Mouse (Mus musculus) neural tube, embryonic 13.5 days (tissue): ENCODE measurements at regions not wholly inside any gene's neighbourhood (a gene's known extent, or its start where the extent isn't known, plus 50 kb on each side); places are given as distances from the start of the nearest gene placed in this dataset.

Source experiments
- ATAC-seq: fragments of 200-750 bp; cut with Nextera tagmentation; 2 replicates; pipeline ENCODE4 v1.8.0; 2017; ENCODE audit warnings: low read depth, mild to moderate bottlenecking, moderate TSS enrichment, moderate library complexity
- H3K27ac ChIP-seq: fragments of 300-500 bp; sonication (generic); replicated peaks from 2 replicates; pipeline ENCODE4 v1.5.1; 2015; ENCODE audit warnings: moderate library complexity, mild to moderate bottlenecking, inconsistent platforms
- H3K27me3 ChIP-seq: fragments of 300-500 bp; sonication (generic); 2 replicates; pipeline ENCODE4 v1.6.1; 2015; ENCODE audit warnings: mild to moderate bottlenecking, inconsistent platforms
- H3K36me3 ChIP-seq: fragments of 300-500 bp; sonication (generic); 2 replicates; pipeline ENCODE4 v1.6.1; 2015; ENCODE audit warnings: mild to moderate bottlenecking, inconsistent platforms
- H3K4me1 ChIP-seq: fragments of 300-500 bp; sonication (generic); replicated peaks from 2 replicates; pipeline ENCODE4 v1.6.1; 2015; ENCODE audit warnings: inconsistent platforms
- H3K4me2 ChIP-seq: fragments of 300-500 bp; sonication (generic); 2 replicates; pipeline ENCODE4 v1.6.1; 2015; ENCODE audit warnings: inconsistent platforms, mild to moderate bottlenecking, moderate library complexity
- H3K4me3 ChIP-seq: fragments of 300-500 bp; sonication (generic); 2 replicates; pipeline ENCODE4 v1.5.1; 2015; ENCODE audit warnings: mild to moderate bottlenecking, inconsistent platforms
- H3K9ac ChIP-seq: fragments of 300-500 bp; sonication (generic); 2 replicates; pipeline ENCODE4 v1.6.1; 2015; ENCODE audit warnings: moderate library complexity, mild to moderate bottlenecking, inconsistent platforms
- H3K9me3 ChIP-seq: fragments of 300-500 bp; sonication (generic); 2 replicates; pipeline ENCODE4 v1.6.1; 2016; ENCODE audit warnings: inconsistent platforms
- WGBS: fragments of 180-500 bp; shearing (Covaris S2); methylation state at CpG from one replicate; pipeline ENCODE4 v1.1.7; 2015; 5-methylcytosine and 5-hydroxymethylcytosine counted together

GRCm38 (mm10) chr4:39926021-39926591, 216.8 kb upstream of the Aco1 start:
- ATAC-seq, result peak; percentile 53; the same call in 1 of the 2 replicates

GRCm38 (mm10) chr4:39926594-39926993, 216.3 kb upstream of the Aco1 start:
- no peak overlapping the region for H3K9ac ChIP-seq
- ATAC-seq, result no peak

More at GRCm38 (mm10) chr4:39926021-39926591, 216.8 kb upstream of the Aco1 start:
- no peak overlapping the region for H3K9ac ChIP-seq
- H3K27ac ChIP-seq, result no peak overlapping the region
- no peak overlapping the region for H3K4me3 ChIP-seq
- WGBS, result 75% methylated on average over 3 of the region's 3 CpGs
- H3K27me3 ChIP-seq, result no peaks in the 10 kb centered on the region
- no peaks in the 10 kb centered on the region for H3K36me3 ChIP-seq
- no peaks in the 10 kb centered on the region for H3K4me1 ChIP-seq
- H3K4me2 ChIP-seq, result no peak overlapping the region
- H3K9me3 ChIP-seq, result no peaks in the 10 kb centered on the region

GRCm38 (mm10) chr4:39928491-39928890, 214.4 kb upstream of the Aco1 start:
- H3K4me2 ChIP-seq, result no peak overlapping the region
- ATAC-seq, result no peak
- H3K9me3 ChIP-seq, result no peaks in the 10 kb centered on the region
- no peaks in the 10 kb centered on the region for H3K4me1 ChIP-seq
- H3K4me3 ChIP-seq, result no peak overlapping the region
- no peak overlapping the region for H3K27ac ChIP-seq
- no peaks in the 10 kb centered on the region for H3K36me3 ChIP-seq
- 74% methylated on average over 2 of the region's 2 CpGs for WGBS
- H3K9ac ChIP-seq, result no peak overlapping the region
- no peaks in the 10 kb centered on the region for H3K27me3 ChIP-seq

More at GRCm38 (mm10) chr4:39926594-39926993, 216.3 kb upstream of the Aco1 start:
- WGBS, result 87% methylated on average over 7 of the region's 7 CpGs
- H3K4me1 ChIP-seq, result no peaks in the 10 kb centered on the region
- no peak overlapping the region for H3K27ac ChIP-seq
- H3K27me3 ChIP-seq, result no peaks in the 10 kb centered on the region
- H3K36me3 ChIP-seq, result no peaks in the 10 kb centered on the region
- no peaks in the 10 kb centered on the region for H3K9me3 ChIP-seq
- no peak overlapping the region for H3K4me2 ChIP-seq
- H3K4me3 ChIP-seq, result no peak overlapping the region

GRCm38 (mm10) chr4:39934025-39934708, 208.7 kb upstream of the Aco1 start:
- Histone ChIP-seq H3K36me3 (no peaks in the 10 kb centered on the region), H3K4me3 (no peak overlapping the region), H3K9ac (no peak overlapping the region), H3K4me1 (no peaks in the 10 kb centered on the region), H3K4me2 (no peak overlapping the region), H3K27ac (no peak overlapping the region), H3K9me3 (no peaks in the 10 kb centered on the region), H3K27me3 (no peaks in the 10 kb centered on the region)
- 86% methylated on average over 12 of the region's 12 CpGs for WGBS
- ATAC-seq, result no peak

GRCm38 (mm10) chr4:39958687-39959086, 184.2 kb upstream of the Aco1 start:
- Histone ChIP-seq H3K4me3 (no peak overlapping the region), H3K9ac (no peak overlapping the region), H3K27ac (no peak overlapping the region), H3K4me2 (no peak overlapping the region), H3K4me1 (no peaks in the 10 kb centered on the region), H3K27me3 (no peaks in the 10 kb centered on the region), H3K36me3 (no peaks in the 10 kb centered on the region), H3K9me3 (no peaks in the 10 kb centered on the region)
- WGBS, result 81% methylated on average over 3 of the region's 3 CpGs
- ATAC-seq, result no peak

DNA sequence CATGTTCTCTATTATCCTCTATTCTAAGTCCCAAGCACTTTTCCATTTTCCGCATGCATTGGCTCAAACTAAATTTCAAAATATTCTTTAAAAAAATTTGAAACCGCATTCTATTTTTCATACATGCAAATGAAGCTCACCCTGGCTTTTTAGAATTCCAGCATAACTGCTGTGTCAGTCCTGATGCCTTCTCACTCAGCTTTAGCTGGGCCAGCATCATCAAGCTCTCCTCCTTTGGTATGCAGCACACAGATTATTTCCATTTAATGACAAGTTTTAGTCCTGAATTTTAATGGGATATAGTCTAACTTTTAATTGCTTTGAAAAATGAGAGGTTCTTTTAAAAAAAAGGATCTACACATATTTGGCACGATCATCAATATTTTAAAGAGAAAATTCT, 174.9 kb upstream of the Aco1 start:
- H3K27ac ChIP-seq, result no peak overlapping the region
- 90% methylated on average over 3 of the region's 3 CpGs for WGBS
- H3K9me3 ChIP-seq, result no peaks in the 10 kb centered on the region
- H3K9ac ChIP-seq, result no peak overlapping the region
- H3K4me1 ChIP-seq, result no peaks in the 10 kb centered on the region
- no peak for ATAC-seq
- H3K4me3 ChIP-seq, result no peak overlapping the region
- no peak overlapping the region for H3K4me2 ChIP-seq
- H3K36me3 ChIP-seq, result no peaks in the 10 kb centered on the region
- H3K27me3 ChIP-seq, result no peaks in the 10 kb centered on the region

- Histone ChIP-seq H3K9ac (no peak overlapping the region), H3K4me2 (no peak overlapping the region), H3K27ac (no peak overlapping the region), H3K4me3 (no peak overlapping the region), H3K9me3 (peaks cover 3% of the 10 kb centered on the region; the same call in 1 of the 2 replicates), H3K27me3 (no peaks in the 10 kb centered on the region), H3K4me1 (no peaks in the 10 kb centered on the region), H3K36me3 (no peaks in the 10 kb centered on the region)
- ATAC-seq, result no peak
- WGBS, result 73% methylated on average over 6 of the region's 6 CpGs
These were observed 151.5 kb upstream of the Aco1 start for GRCm38 (mm10) chr4:39991358-39991757.

DNA sequence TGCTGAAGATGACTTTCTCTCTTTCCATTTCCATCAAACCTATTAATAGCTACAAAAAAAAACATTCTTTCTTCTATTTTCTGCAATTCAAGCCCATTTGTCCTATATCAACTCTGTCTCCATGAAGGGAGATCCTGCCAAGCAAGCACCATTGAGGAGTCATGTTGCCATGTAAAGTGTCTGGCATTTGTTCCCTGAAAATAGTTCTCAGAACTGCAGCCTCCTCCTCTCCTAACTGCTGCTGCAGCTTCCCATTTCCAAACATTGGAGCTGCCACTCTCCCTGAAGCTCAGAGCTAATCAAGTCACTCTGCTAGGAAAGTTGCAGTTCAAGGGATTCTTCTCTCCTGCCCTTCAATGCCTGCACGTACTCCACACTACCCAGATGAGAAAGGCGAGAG, 151.0 kb upstream of the Aco1 start:
- H3K9me3 ChIP-seq, result peaks cover 3% of the 10 kb centered on the region; the same call in 1 of the 2 replicates
- no peak overlapping the region for H3K9ac ChIP-seq
- 97% methylated on average over 2 of the region's 2 CpGs for WGBS
- no peaks in the 10 kb centered on the region for H3K4me1 ChIP-seq
- H3K4me3 ChIP-seq, result no peak overlapping the region
- H3K4me2 ChIP-seq, result no peak overlapping the region
- H3K27me3 ChIP-seq, result no peaks in the 10 kb centered on the region
- ATAC-seq, result no peak
- H3K27ac ChIP-seq, result no peak overlapping the region
- H3K36me3 ChIP-seq, result no peaks in the 10 kb centered on the region

DNA sequence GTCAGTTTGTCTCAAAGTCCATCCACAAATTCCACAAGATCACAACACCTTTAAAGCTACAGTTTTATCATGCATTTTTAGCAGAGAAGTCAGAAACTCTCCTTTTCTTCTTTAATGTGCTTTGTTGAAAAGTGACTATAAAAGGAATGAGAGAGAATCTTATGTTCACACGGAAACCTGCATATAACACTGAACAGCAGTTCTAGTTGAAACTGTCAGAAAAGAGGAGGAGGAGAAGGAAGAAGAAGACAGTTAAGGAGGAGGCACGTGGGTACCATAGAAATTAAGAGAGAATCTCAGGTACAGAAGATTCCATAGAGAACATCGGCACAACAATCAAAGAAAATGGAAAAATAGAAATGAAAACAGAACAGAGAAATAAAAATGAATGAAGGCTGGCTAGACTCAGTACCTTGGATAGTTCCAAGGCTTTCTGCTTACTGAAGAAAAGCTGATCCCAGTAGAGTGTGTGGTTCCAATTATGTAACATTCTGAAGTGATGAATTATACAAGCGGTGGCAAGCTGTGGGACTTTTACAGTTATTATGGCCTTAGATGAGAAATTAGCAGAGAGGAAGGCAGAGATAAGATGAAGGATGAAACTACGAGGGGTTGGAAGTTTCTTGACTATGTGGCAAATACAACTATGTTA, 144.0 kb upstream of the Aco1 start:
- H3K9me3 ChIP-seq, result peaks cover 3% of the 10 kb centered on the region; the same call in 1 of the 2 replicates
- ATAC-seq, result no peak

DNA sequence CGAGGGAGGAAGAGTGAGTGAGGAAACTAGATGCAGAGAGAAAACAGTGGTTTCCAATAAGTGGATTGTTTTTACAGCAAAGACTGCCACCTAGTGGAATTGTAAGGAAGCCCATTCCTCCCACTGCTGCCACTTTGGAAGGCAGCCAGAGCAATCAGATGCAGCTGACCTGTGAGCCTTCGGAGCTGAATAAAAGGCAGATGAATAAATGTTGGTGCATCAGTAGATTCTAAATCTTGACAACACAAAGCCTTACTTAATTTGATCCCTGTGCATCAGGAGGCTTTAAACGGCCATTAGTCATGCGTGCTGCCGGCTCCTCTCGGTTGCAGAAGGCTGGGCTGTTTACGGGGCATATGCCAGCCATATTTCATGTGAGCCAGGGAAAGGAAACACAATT, 128.2 kb upstream of the Aco1 start:
- whole genome bisulfite sequencing, result 8% methylated on average over 7 of the region's 7 CpGs
- Histone ChIP-seq H3K9me3 (no peaks in the 10 kb centered on the region), H3K27me3 (no peaks in the 10 kb centered on the region), H3K4me2 (peak overlapping the region; percentile 46), H3K36me3 (no peaks in the 10 kb centered on the region), H3K27ac (peak overlapping the region; percentile 39), H3K9ac (peak overlapping the region; percentile 46), H3K4me3 (peak overlapping the region; percentile 25), H3K4me1 (peaks cover 12% of the 10 kb centered on the region)
- ATAC-seq, result peak; percentile 82

More for the DNA sequence above, 144.0 kb upstream of the Aco1 start:
- H3K27ac ChIP-seq, result no peak overlapping the region
- no peaks in the 10 kb centered on the region for H3K36me3 ChIP-seq
- no peak overlapping the region for H3K4me3 ChIP-seq
- H3K27me3 ChIP-seq, result no peaks in the 10 kb centered on the region
- no peaks in the 10 kb centered on the region for H3K4me1 ChIP-seq
- H3K4me2 ChIP-seq, result no peak overlapping the region
- H3K9ac ChIP-seq, result no peak overlapping the region
- WGBS, result 77% methylated on average over 5 of the region's 5 CpGs

DNA sequence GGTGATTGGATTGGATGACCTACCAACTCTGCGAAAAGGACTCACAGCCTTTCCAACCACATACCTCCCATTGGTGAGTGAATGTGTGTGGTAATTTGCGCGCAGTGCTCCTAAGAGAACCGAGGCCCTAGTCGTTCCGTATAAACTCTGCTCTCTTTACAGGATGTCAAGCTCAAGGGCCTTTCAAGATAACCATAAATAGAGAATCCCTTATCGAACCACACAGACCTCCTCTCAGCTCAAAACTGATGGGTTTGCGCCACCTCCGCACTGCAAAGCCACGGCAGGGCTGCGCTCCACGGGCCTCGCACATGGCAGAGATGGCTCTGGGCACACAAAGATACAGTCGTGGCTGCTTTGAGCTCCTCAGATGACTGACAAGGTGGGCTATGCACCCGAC, 126.0 kb upstream of the Aco1 start:
- Histone ChIP-seq H3K27ac (no peak overlapping the region), H3K36me3 (no peaks in the 10 kb centered on the region), H3K4me3 (no peak overlapping the region), H3K27me3 (no peaks in the 10 kb centered on the region), H3K9me3 (no peaks in the 10 kb centered on the region), H3K9ac (no peak overlapping the region), H3K4me2 (no peak overlapping the region), H3K4me1 (peaks cover 12% of the 10 kb centered on the region)
- WGBS, result 79% methylated on average over 15 of the region's 15 CpGs
- no peak for ATAC-seq

DNA sequence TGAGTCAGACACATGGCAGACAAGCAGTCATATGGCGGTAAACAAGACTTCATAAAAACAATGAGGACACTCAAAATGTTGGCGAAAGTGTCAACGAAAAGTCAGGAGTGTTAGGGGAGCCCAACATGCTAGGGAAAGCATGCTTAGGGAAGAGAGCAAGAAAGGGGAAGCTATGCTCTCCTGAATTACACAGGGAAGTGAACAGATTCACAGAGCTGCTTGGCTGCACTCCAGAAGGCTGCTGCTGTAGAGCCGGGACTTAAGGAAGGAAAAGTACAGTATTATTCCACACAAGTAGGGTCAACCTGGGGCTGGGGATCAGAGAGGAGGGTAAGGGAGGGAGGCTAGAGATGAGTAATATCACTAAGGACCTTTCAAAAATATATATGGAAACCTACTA, 124.7 kb upstream of the Aco1 start:
- 70% methylated on average over 4 of the region's 4 CpGs for WGBS

More for the DNA sequence above, 124.7 kb upstream of the Aco1 start:
- Histone ChIP-seq H3K4me3 (no peak overlapping the region), H3K4me1 (peaks cover 12% of the 10 kb centered on the region), H3K9me3 (no peaks in the 10 kb centered on the region), H3K9ac (no peak overlapping the region), H3K36me3 (no peaks in the 10 kb centered on the region), H3K4me2 (no peak overlapping the region), H3K27ac (no peak overlapping the region), H3K27me3 (no peaks in the 10 kb centered on the region)
- ATAC-seq, result no peak
